Mouse (Mus musculus) MEL (cell line): ENCODE data around the gene Gmds. TPM values are rescaled to one million over a fixed set of nuclear protein-coding genes. Genes with fewer than 3 reads are reported as not detected.

Experiments
- DNase-seq: peaks from one replicate; pipeline ENCODE4 v3.0.0; 2011; ENCODE audit warnings: low read depth, low spot score
- H3K27ac ChIP-seq: 2 replicates; pipeline ENCODE4 v1.5.1; 2012; ENCODE audit warnings: low read depth, mild to moderate bottlenecking, control low read depth, low read length, moderate library complexity; ENCODE audit not compliant: control insufficient read depth
- H3K27me3 ChIP-seq, 2 experiments: fragments of 150-350 bp in 1 of 2; sonication (generic) in 1 of 2; 2 replicates each; pipeline ENCODE4 v1.6.1; 2012; ENCODE audit warnings: low read length in 2 of 2, mild to moderate bottlenecking in 2 of 2, improper control_type of control experiment in 1 of 2, moderate library complexity in 1 of 2; ENCODE audit not compliant: insufficient read depth in 2 of 2, control insufficient read depth in 1 of 2
- H3K36me3 ChIP-seq, 2 experiments: 2 replicates each; pipeline ENCODE4 v1.6.1; 2012 to 2014; ENCODE audit warnings: low read length in 2 of 2, improper control_type of control experiment in 1 of 2, inconsistent platforms in 1 of 2, mild to moderate bottlenecking in 1 of 2; ENCODE audit not compliant: insufficient read depth in 2 of 2, control insufficient read depth in 1 of 2
- H3K4me1 ChIP-seq, 2 experiments: fragments of 150-350 bp in 1 of 2; sonication (generic) in 1 of 2; 2 replicates each; pipeline ENCODE4 v1.6.1; 2012; ENCODE audit warnings: low read length in 2 of 2, improper control_type of control experiment in 1 of 2, mild to moderate bottlenecking in 1 of 2; ENCODE audit not compliant: insufficient read depth in 2 of 2, control insufficient read depth in 1 of 2
- H3K4me3 ChIP-seq, 2 experiments: fragments of 150-350 bp in 1 of 2; sonication (generic) in 1 of 2; 2 replicates each; pipeline ENCODE4 v1.5.1; 2012; ENCODE audit warnings: low read depth in 2 of 2, low read length in 2 of 2, mild to moderate bottlenecking in 2 of 2, moderate library complexity in 2 of 2, control low read depth in 1 of 2, improper control_type of control experiment in 1 of 2; ENCODE audit not compliant: control insufficient read depth in 1 of 2, insufficient read depth in 1 of 2
- H3K79me2 ChIP-seq: 2 replicates; pipeline ENCODE4 v1.6.1; 2012; ENCODE audit warnings: mild to moderate bottlenecking, low read length, moderate library complexity; ENCODE audit not compliant: control insufficient read depth, poor library complexity, insufficient read depth
- H3K9ac ChIP-seq: 2 replicates; pipeline ENCODE4 v1.6.1; 2012; ENCODE audit warnings: low read depth, mild to moderate bottlenecking, control low read depth, low read length, moderate library complexity; ENCODE audit not compliant: control insufficient read depth, poor library complexity, severe bottlenecking
- H3K9me3 ChIP-seq: fragments of 150-350 bp; sonication (generic); replicated peaks from 2 replicates; pipeline ENCODE4 v1.6.1; 2012; ENCODE audit warnings: mild to moderate bottlenecking, low read length, improper control_type of control experiment, moderate library complexity; ENCODE audit not compliant: insufficient read depth
- CHD1 ChIP-seq: IDR thresholded peaks from 2 replicates; pipeline ENCODE4 v1.6.1; 2012; ENCODE audit warnings: low read depth, mild to moderate bottlenecking, inconsistent platforms, low read length, improper control_type of control experiment
- CHD2 ChIP-seq: IDR thresholded peaks from 2 replicates; pipeline ENCODE4 v1.6.1; 2011; ENCODE audit warnings: low read length, improper control_type of control experiment
- CTCF ChIP-seq, 3 experiments: IDR thresholded peaks in 2 of 3; conservative IDR thresholded peaks in 1 of 3; 2 replicates each; pipeline ENCODE4 v1.5.1; 2011 to 2012; ENCODE audit warnings: low read length in 3 of 3, low read depth in 2 of 3, mild to moderate bottlenecking in 2 of 3, improper control_type of control experiment in 1 of 3, inconsistent platforms in 1 of 3, mixed read lengths in 1 of 3, moderate library complexity in 1 of 3; ENCODE audit not compliant: control insufficient read depth in 1 of 3, insufficient read depth in 1 of 3, poor library complexity in 1 of 3, severe bottlenecking in 1 of 3
- E2F4 ChIP-seq: IDR thresholded peaks from 2 replicates; pipeline ENCODE4 v1.6.1; 2011; ENCODE audit warnings: low read depth, low read length, improper control_type of control experiment, borderline replicate concordance
- ELF1 ChIP-seq: IDR thresholded peaks from 2 replicates; pipeline ENCODE4 v1.6.1; 2014; ENCODE audit warnings: low read depth, mild to moderate bottlenecking, inconsistent platforms, low read length, improper control_type of control experiment, moderate library complexity
- EP300 ChIP-seq, 2 experiments: IDR thresholded peaks; 2 replicates each; pipeline ENCODE4 v1.6.1; 2011; ENCODE audit warnings: improper control_type of control experiment in 2 of 2, low read length in 2 of 2, low read depth in 1 of 2, mild to moderate bottlenecking in 1 of 2
- ETS1 ChIP-seq: IDR thresholded peaks from 2 replicates; pipeline ENCODE4 v1.6.1; 2012; ENCODE audit warnings: low read depth, mild to moderate bottlenecking, inconsistent platforms, low read length, improper control_type of control experiment, moderate library complexity
- HCFC1 ChIP-seq: IDR thresholded peaks from 2 replicates; pipeline ENCODE4 v1.6.1; 2012; ENCODE audit warnings: low read depth, mild to moderate bottlenecking, inconsistent platforms, low read length, improper control_type of control experiment, moderate library complexity
- JUND ChIP-seq: IDR thresholded peaks from 2 replicates; pipeline ENCODE4 v1.6.1; 2011; ENCODE audit warnings: low read depth, mild to moderate bottlenecking, improper control_type of control experiment, low read length
- KAT2A ChIP-seq: conservative IDR thresholded peaks from 2 replicates; pipeline ENCODE4 v1.6.1; 2012; ENCODE audit warnings: low read depth, low read length, improper control_type of control experiment, inconsistent platforms
- MAFK ChIP-seq: IDR thresholded peaks from 2 replicates; pipeline ENCODE4 v1.6.1; 2011; ENCODE audit warnings: low read depth, mild to moderate bottlenecking, low read length, improper control_type of control experiment, borderline replicate concordance
- MAX ChIP-seq: IDR thresholded peaks from 2 replicates; pipeline ENCODE4 v1.6.1; 2011; ENCODE audit warnings: low read length, improper control_type of control experiment
- MAZ ChIP-seq: IDR thresholded peaks from 2 replicates; pipeline ENCODE4 v1.6.1; 2012; ENCODE audit warnings: low read depth, mild to moderate bottlenecking, inconsistent platforms, low read length, improper control_type of control experiment
- MYB ChIP-seq: IDR thresholded peaks from 2 replicates; pipeline ENCODE4 v1.6.1; 2011; ENCODE audit warnings: mild to moderate bottlenecking, low read depth, low read length, improper control_type of control experiment
- NELFE ChIP-seq: IDR thresholded peaks from 2 replicates; pipeline ENCODE4 v1.6.1; 2011; ENCODE audit warnings: low read depth, low read length, improper control_type of control experiment
- POLR2AphosphoS2 ChIP-seq: IDR thresholded peaks from 2 replicates; pipeline ENCODE4 v1.6.1; 2011; ENCODE audit warnings: low read length, improper control_type of control experiment
- POLR2AphosphoS5 ChIP-seq: IDR thresholded peaks from 2 replicates; pipeline ENCODE4 v1.6.1; 2012; ENCODE audit warnings: low read depth, borderline replicate concordance, mild to moderate bottlenecking, inconsistent platforms, low read length, moderate library complexity, mixed read lengths
- RAD21 ChIP-seq: IDR thresholded peaks from 2 replicates; pipeline ENCODE4 v1.6.1; 2011; ENCODE audit warnings: mild to moderate bottlenecking, low read depth, low read length, improper control_type of control experiment
- RCOR1 ChIP-seq: IDR thresholded peaks from 2 replicates; pipeline ENCODE4 v1.6.1; 2012; ENCODE audit warnings: low read depth, mild to moderate bottlenecking, inconsistent platforms, low read length, improper control_type of control experiment
- SMC3 ChIP-seq: IDR thresholded peaks from 2 replicates; pipeline ENCODE4 v1.6.1; 2011; ENCODE audit warnings: low read depth, low read length, improper control_type of control experiment
- TAL1 ChIP-seq: IDR thresholded peaks from 2 replicates; pipeline ENCODE4 v1.6.1; 2012; ENCODE audit warnings: mild to moderate bottlenecking, inconsistent platforms, low read length, moderate library complexity, mixed read lengths
- TBP ChIP-seq: IDR thresholded peaks from 2 replicates; pipeline ENCODE4 v1.8.0; 2011; ENCODE audit warnings: low read depth, low read length, improper control_type of control experiment
- TCF12 ChIP-seq: IDR thresholded peaks from 2 replicates; pipeline ENCODE4 v1.6.1; 2014; ENCODE audit warnings: low read depth, mild to moderate bottlenecking, inconsistent platforms, low read length, improper control_type of control experiment, moderate library complexity
- UBTF ChIP-seq: IDR thresholded peaks from 2 replicates; pipeline ENCODE4 v1.6.1; 2012; ENCODE audit warnings: low read depth, mild to moderate bottlenecking, inconsistent platforms, low read length, improper control_type of control experiment, moderate library complexity, borderline replicate concordance; ENCODE audit not compliant: insufficient read depth
- USF2 ChIP-seq, 2 experiments: IDR thresholded peaks; 2 replicates each; pipeline ENCODE4 v1.6.1; 2011 to 2012; ENCODE audit warnings: improper control_type of control experiment in 2 of 2, low read length in 2 of 2, borderline replicate concordance in 1 of 2, inconsistent platforms in 1 of 2, low read depth in 1 of 2, mild to moderate bottlenecking in 1 of 2; ENCODE audit not compliant: insufficient read depth in 1 of 2
- ZKSCAN1 ChIP-seq: IDR thresholded peaks from 2 replicates; pipeline ENCODE4 v1.6.1; 2012; ENCODE audit warnings: low read depth, mild to moderate bottlenecking, inconsistent platforms, low read length, improper control_type of control experiment, moderate library complexity
- ZMIZ1 ChIP-seq: IDR thresholded peaks from 2 replicates; pipeline ENCODE4 v1.6.1; 2012; ENCODE audit warnings: low read depth, mild to moderate bottlenecking, inconsistent platforms, low read length, improper control_type of control experiment, moderate library complexity
- polyA plus RNA-seq, 2 experiments: library from polyadenylated mRNA; stranded (reverse) in 1 of 2; unstranded in 1 of 2; fragments of >175 nt in 1 of 2; fragments of >200 nt in 1 of 2; gene quantifications; 2 replicates each; pipeline versions ENCODE4 v1.2.1 to v1.2.4; 2012; ENCODE audit warnings: low replicate concordance in 2 of 2, low read depth in 1 of 2; ENCODE audit not compliant: insufficient read length in 2 of 2, insufficient read depth in 1 of 2, missing spikeins in 1 of 2
- total RNA-seq: library from RNA; depleted of rRNA; stranded (reverse); fragments of 300-350 nt; gene quantifications from 2 replicates; pipeline ENCODE4 v1.2.3, GENCODE M21; 2012

Gmds gene
- total and polyA plus RNA-seq, 3 experiments, result 17.4 to 32.2 TPM; not detected in 1

- Histone ChIP-seq H3K36me3 (no peaks in the 10 kb centered on the region), H3K27me3 (no peaks in the 10 kb centered on the region), H3K9me3 (no peaks in the 10 kb centered on the region), H3K4me1 (no peaks in the 10 kb centered on the region), H3K27ac (no peak overlapping the region), H3K4me3 (no peak overlapping the region), H3K79me2 (no peaks in the 10 kb centered on the region), H3K9ac (no peak overlapping the region)
- no peak for TF ChIP-seq CTCF (IDR thresholded peaks at IDR 0.05 in 2 of 3, conservative IDR thresholded peaks at IDR 0.05 in 1 of 3; ENCODE audit: control insufficient read depth in 1 of 3, insufficient read depth in 1 of 3, low read depth in 2 of 3, low read length in 3 of 3, poor library complexity in 1 of 3, severe bottlenecking in 1 of 3)
- TF ChIP-seq RCOR1, result no peak
- no peak for TF ChIP-seq JUND
- TF ChIP-seq ZMIZ1, result no peak
- TF ChIP-seq KAT2A, result no peak
- TF ChIP-seq TAL1, result no peak
- no peak for TF ChIP-seq MAX
- TF ChIP-seq UBTF, result no peak
- DNase-seq, result no peak
Measured at GRCm38 (mm10) chr13:32294416-32295195, 43.9 kb downstream of the Gmds start.

GRCm38 (mm10) chr13:32272937-32273496, 65.5 kb downstream of the Gmds start:
- Histone ChIP-seq H3K9me3 (no peaks in the 10 kb centered on the region), H3K4me1 (peaks cover 0 to 2% of the 10 kb centered on the region in 2 experiments; a peak in 1 of 4 replicates), H3K27ac (no peak overlapping the region), H3K4me3 (no peak overlapping the region), H3K27me3 (no peaks in the 10 kb centered on the region), H3K9ac (no peak overlapping the region), H3K36me3 (peaks cover 0 to 7% of the 10 kb centered on the region in 2 experiments; a peak in 2 of 4 replicates), H3K79me2 (no peaks in the 10 kb centered on the region)
- TF ChIP-seq POLR2AphosphoS2, result no peak
- TF ChIP-seq CTCF (IDR thresholded peaks at IDR 0.05 in 2 of 3, conservative IDR thresholded peaks at IDR 0.05 in 1 of 3; ENCODE audit: control insufficient read depth in 1 of 3, insufficient read depth in 1 of 3, low read depth in 2 of 3, low read length in 3 of 3, poor library complexity in 1 of 3, severe bottlenecking in 1 of 3), result peak; percentile 9 to 37 (median 23); a peak in 2 of 6 replicates
- no peak for TF ChIP-seq USF2 (IDR thresholded peaks at IDR 0.05; ENCODE audit: borderline replicate concordance in 1 of 2, insufficient read depth in 1 of 2, low read depth in 1 of 2, low read length in 2 of 2)
- peak; percentile 74; the same call in 1 of the 2 replicates for TF ChIP-seq MAFK
- no peak for TF ChIP-seq KAT2A
- TF ChIP-seq ETS1, result no peak
- no peak for TF ChIP-seq MYB
- no peak for TF ChIP-seq MAZ
- no peak for TF ChIP-seq SMC3
- no peak for TF ChIP-seq NELFE
- TF ChIP-seq ZKSCAN1, result no peak
- no peak for TF ChIP-seq TBP
- no peak for TF ChIP-seq CHD2
- TF ChIP-seq TCF12, result no peak
- TF ChIP-seq RAD21, result peak; percentile 11
- TF ChIP-seq E2F4, result no peak
- no peak for TF ChIP-seq EP300 (IDR thresholded peaks at IDR 0.05; ENCODE audit: low read depth in 1 of 2, low read length in 2 of 2)
- TF ChIP-seq CHD1, result no peak
- no peak for TF ChIP-seq ZMIZ1
- no peak for TF ChIP-seq POLR2AphosphoS5
- TF ChIP-seq ELF1, result no peak
- TF ChIP-seq HCFC1, result no peak
- DNase-seq, result no peak
